Mouse (Mus musculus): Measurements from ENCODE around the gene Foxp1. TPM values are rescaled to one million over a fixed set of nuclear protein-coding genes. Genes with fewer than 3 reads are reported as not detected.

The Foxp1 gene
- polyA plus RNA-seq, 1 experiment = 17.7 TPM

- Histone ChIP-seq H3ac (ENCODE audit: control insufficient read depth, insufficient read length) (no peak overlapping the region), H3K36me3 (ENCODE audit: control insufficient read depth, insufficient read depth) (no peaks in the 10 kb centered on the region), H3K79me2 (ENCODE audit: control insufficient read depth, insufficient read depth) (no peaks in the 10 kb centered on the region), H3K4me3 (no peak overlapping the region), H3K27me3 (ENCODE audit: control insufficient read depth, insufficient read depth, insufficient read length) (no peaks in the 10 kb centered on the region), H3K4me2 (ENCODE audit: low read depth) (no peak overlapping the region)
- TF ChIP-seq USF1 (IDR thresholded peaks at IDR 0.05; ENCODE audit: low read depth) (no peak), POLR2AphosphoS2 (IDR thresholded peaks at IDR 0.05; ENCODE audit: insufficient read length, low read depth) (no peak), SRF (IDR thresholded peaks at IDR 0.05; ENCODE audit: control insufficient read depth, insufficient read length, low read depth) (no peak), CEBPB (IDR thresholded peaks at IDR 0.05; ENCODE audit: insufficient read depth, poor library complexity, severe bottlenecking) (no peak), MYOG (IDR thresholded peaks at IDR 0.05; ENCODE audit: control insufficient read depth in 1 of 3, insufficient read depth in 1 of 3, insufficient read length in 2 of 3, low read depth in 2 of 3) (no peak), TCF12 (IDR thresholded peaks at IDR 0.05; ENCODE audit: insufficient read depth, poor library complexity, severe bottlenecking) (no peak), MAX (IDR thresholded peaks at IDR 0.05; ENCODE audit: low read depth) (no peak), E2F4 (IDR thresholded peaks at IDR 0.05; ENCODE audit: insufficient read depth) (no peak), REST (IDR thresholded peaks at IDR 0.05; ENCODE audit: insufficient read depth, insufficient read length) (no peak)
Measured at GRCm38 (mm10) chr6:99131815-99132214, 390.7 kb downstream of the Foxp1 start.

DNA sequence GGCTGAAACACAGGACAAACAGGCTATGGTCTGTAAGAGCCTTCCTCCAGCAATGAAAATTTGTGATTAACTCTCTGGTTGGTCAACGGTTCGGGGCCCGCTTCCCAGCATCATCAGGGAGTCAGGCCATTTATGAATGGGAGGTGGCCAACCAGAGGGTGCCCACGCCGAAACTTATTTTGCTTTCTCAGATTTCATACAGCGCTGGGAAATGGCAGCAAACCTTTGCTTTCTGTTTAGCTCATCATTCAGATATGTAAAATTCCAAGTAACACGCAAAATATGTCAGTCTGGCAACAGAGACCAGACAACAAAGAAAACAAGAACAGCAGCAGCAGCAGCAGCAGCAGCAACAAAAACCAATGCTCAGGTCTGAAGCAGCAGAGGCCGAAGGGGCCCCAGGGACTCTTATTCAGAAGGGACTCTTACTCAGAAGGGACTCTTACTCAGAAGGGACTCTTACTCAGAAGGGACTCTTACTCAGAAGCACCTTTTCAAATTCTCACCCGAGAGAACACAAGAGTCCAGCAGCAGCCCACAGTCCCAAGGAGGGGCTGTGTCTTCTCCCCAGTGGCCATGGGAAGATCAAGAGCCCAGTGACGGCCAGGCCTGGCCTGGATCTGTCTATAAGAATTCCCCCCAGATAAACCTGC is 391.6 kb downstream of the Foxp1 start:
- H3K4me3 ChIP-seq = no peak overlapping the region
- TF ChIP-seq MAX (IDR thresholded peaks at IDR 0.05; ENCODE audit: low read depth) (no peak), USF1 (IDR thresholded peaks at IDR 0.05; ENCODE audit: low read depth) (no peak), MYOD1 (IDR thresholded peaks at IDR 0.05; ENCODE audit: control insufficient read depth in 1 of 3, insufficient read length in 2 of 3, low read depth in 2 of 3) (no peak), E2F4 (IDR thresholded peaks at IDR 0.05; ENCODE audit: insufficient read depth) (no peak), TCF12 (IDR thresholded peaks at IDR 0.05; ENCODE audit: insufficient read depth, poor library complexity, severe bottlenecking) (no peak), REST (IDR thresholded peaks at IDR 0.05; ENCODE audit: insufficient read depth, insufficient read length) (no peak), POLR2AphosphoS2 (IDR thresholded peaks at IDR 0.05; ENCODE audit: insufficient read length, low read depth) (no peak), MYOG (IDR thresholded peaks at IDR 0.05; ENCODE audit: control insufficient read depth in 1 of 3, insufficient read depth in 1 of 3, insufficient read length in 2 of 3, low read depth in 2 of 3) (no peak), CEBPB (IDR thresholded peaks at IDR 0.05; ENCODE audit: insufficient read depth, poor library complexity, severe bottlenecking) (no peak), SRF (IDR thresholded peaks at IDR 0.05; ENCODE audit: control insufficient read depth, insufficient read length, low read depth) (no peak), POLR2A (IDR thresholded peaks at IDR 0.05; ENCODE audit: insufficient read length, low read depth) (no peak), TCF3 (IDR thresholded peaks at IDR 0.05; ENCODE audit: insufficient read length, low read depth) (no peak)
- H3K4me2 ChIP-seq (ENCODE audit: low read depth) = peak overlapping the region; percentile 30
- no peak overlapping the region for H3ac ChIP-seq (ENCODE audit: control insufficient read depth, insufficient read length)
- H3K27me3 ChIP-seq (ENCODE audit: control insufficient read depth, insufficient read depth, insufficient read length) = no peaks in the 10 kb centered on the region
- no peaks in the 10 kb centered on the region for H3K36me3 ChIP-seq (ENCODE audit: control insufficient read depth, insufficient read depth)
- H3K79me2 ChIP-seq (ENCODE audit: control insufficient read depth, insufficient read depth) = no peaks in the 10 kb centered on the region

- no peaks in the 10 kb centered on the region for H3K27me3 ChIP-seq (ENCODE audit: control insufficient read depth, insufficient read depth, insufficient read length)
- no peak for TF ChIP-seq REST (IDR thresholded peaks at IDR 0.05; ENCODE audit: insufficient read depth, insufficient read length)
- no peak for TF ChIP-seq E2F4 (IDR thresholded peaks at IDR 0.05; ENCODE audit: insufficient read depth)
- TF ChIP-seq MYOD1 (IDR thresholded peaks at IDR 0.05; ENCODE audit: control insufficient read depth in 1 of 3, insufficient read length in 2 of 3, low read depth in 2 of 3) = no peak
- no peak for TF ChIP-seq TCF12 (IDR thresholded peaks at IDR 0.05; ENCODE audit: insufficient read depth, poor library complexity, severe bottlenecking)
- no peak for TF ChIP-seq POLR2A (IDR thresholded peaks at IDR 0.05; ENCODE audit: insufficient read length, low read depth)
- no peak for TF ChIP-seq MYOG (IDR thresholded peaks at IDR 0.05; ENCODE audit: control insufficient read depth in 1 of 3, insufficient read depth in 1 of 3, insufficient read length in 2 of 3, low read depth in 2 of 3)
- TF ChIP-seq TCF3 (IDR thresholded peaks at IDR 0.05; ENCODE audit: insufficient read length, low read depth) = no peak
- no peak for TF ChIP-seq USF1 (IDR thresholded peaks at IDR 0.05; ENCODE audit: low read depth)
- TF ChIP-seq MAX (IDR thresholded peaks at IDR 0.05; ENCODE audit: low read depth) = no peak
- TF ChIP-seq SRF (IDR thresholded peaks at IDR 0.05; ENCODE audit: control insufficient read depth, insufficient read length, low read depth) = no peak
- TF ChIP-seq CEBPB (IDR thresholded peaks at IDR 0.05; ENCODE audit: insufficient read depth, poor library complexity, severe bottlenecking) = no peak
- TF ChIP-seq POLR2AphosphoS2 (IDR thresholded peaks at IDR 0.05; ENCODE audit: insufficient read length, low read depth) = no peak
- no peak overlapping the region for H3K4me3 ChIP-seq
- no peak overlapping the region for H3ac ChIP-seq (ENCODE audit: control insufficient read depth, insufficient read length)
- H3K36me3 ChIP-seq (ENCODE audit: control insufficient read depth, insufficient read depth) = no peaks in the 10 kb centered on the region
- no peaks in the 10 kb centered on the region for H3K79me2 ChIP-seq (ENCODE audit: control insufficient read depth, insufficient read depth)
- no peak overlapping the region for H3K4me2 ChIP-seq (ENCODE audit: low read depth)
Measured at GRCm38 (mm10) chr6:99126717-99127116, 395.8 kb downstream of the Foxp1 start.

- no peak overlapping the region for H3ac ChIP-seq (ENCODE audit: control insufficient read depth, insufficient read length)
- TF ChIP-seq SRF (IDR thresholded peaks at IDR 0.05; ENCODE audit: control insufficient read depth, insufficient read length, low read depth) = no peak
- no peak for TF ChIP-seq TCF3 (IDR thresholded peaks at IDR 0.05; ENCODE audit: insufficient read length, low read depth)
- TF ChIP-seq REST (IDR thresholded peaks at IDR 0.05; ENCODE audit: insufficient read depth, insufficient read length) = no peak
- no peak for TF ChIP-seq MYOG (IDR thresholded peaks at IDR 0.05; ENCODE audit: control insufficient read depth in 1 of 3, insufficient read depth in 1 of 3, insufficient read length in 2 of 3, low read depth in 2 of 3)
- TF ChIP-seq CEBPB (IDR thresholded peaks at IDR 0.05; ENCODE audit: insufficient read depth, poor library complexity, severe bottlenecking) = no peak
- TF ChIP-seq E2F4 (IDR thresholded peaks at IDR 0.05; ENCODE audit: insufficient read depth) = no peak
- no peak for TF ChIP-seq POLR2AphosphoS2 (IDR thresholded peaks at IDR 0.05; ENCODE audit: insufficient read length, low read depth)
- TF ChIP-seq TCF12 (IDR thresholded peaks at IDR 0.05; ENCODE audit: insufficient read depth, poor library complexity, severe bottlenecking) = no peak
- TF ChIP-seq USF1 (IDR thresholded peaks at IDR 0.05; ENCODE audit: low read depth) = no peak
- TF ChIP-seq MYOD1 (IDR thresholded peaks at IDR 0.05; ENCODE audit: control insufficient read depth in 1 of 3, insufficient read length in 2 of 3, low read depth in 2 of 3) = no peak
- no peak for TF ChIP-seq MAX (IDR thresholded peaks at IDR 0.05; ENCODE audit: low read depth)
- TF ChIP-seq POLR2A (IDR thresholded peaks at IDR 0.05; ENCODE audit: insufficient read length, low read depth) = no peak
- H3K27me3 ChIP-seq (ENCODE audit: control insufficient read depth, insufficient read depth, insufficient read length) = no peaks in the 10 kb centered on the region
- H3K4me2 ChIP-seq (ENCODE audit: low read depth) = no peak overlapping the region
- no peaks in the 10 kb centered on the region for H3K79me2 ChIP-seq (ENCODE audit: control insufficient read depth, insufficient read depth)
- no peak overlapping the region for H3K4me3 ChIP-seq
- H3K36me3 ChIP-seq (ENCODE audit: control insufficient read depth, insufficient read depth) = no peaks in the 10 kb centered on the region
Measured at GRCm38 (mm10) chr6:99120776-99121766, 401.4 kb downstream of the Foxp1 start.
